Mouse (Mus musculus) bone marrow, adult 2 months (tissue): ENCODE measurements at regions not wholly inside any gene's neighbourhood (a gene's known extent, or its start where the extent isn't known, plus 50 kb on each side); places are given as distances from the start of the nearest gene placed in this dataset.

Experiments
- H3K27ac ChIP-seq: fragments of 200-500 bp; 2 replicates; pipeline ENCODE4 v1.5.1; 2012; ENCODE audit warnings: low read depth, mild to moderate bottlenecking, control low read depth, inconsistent platforms, low read length; ENCODE audit not compliant: control insufficient read depth, poor library complexity, insufficient read depth
- H3K4me1 ChIP-seq: fragments of 200-500 bp; 2 replicates; pipeline ENCODE4 v1.6.1; 2011; ENCODE audit warnings: low read length; ENCODE audit not compliant: control insufficient read depth, insufficient read depth
- H3K4me3 ChIP-seq: fragments of 200-500 bp; replicated peaks from 2 replicates; pipeline ENCODE3; 2011; ENCODE audit warnings: mild to moderate bottlenecking, low read depth, low read length, control low read depth; ENCODE audit not compliant: control insufficient read depth
- CTCF ChIP-seq: fragments of 200-500 bp; IDR thresholded peaks from 2 replicates; pipeline ENCODE4 v1.5.1; 2011; ENCODE audit warnings: low read length, control low read depth; ENCODE audit not compliant: control insufficient read depth, insufficient read depth
- POLR2A ChIP-seq: fragments of 200-500 bp; IDR thresholded peaks from 2 replicates; pipeline ENCODE4 v1.6.1; 2011; ENCODE audit warnings: low read depth, mild to moderate bottlenecking, control low read depth, low read length, borderline replicate concordance; ENCODE audit not compliant: control insufficient read depth
- WGBS: fragments of 180-500 bp; shearing (Covaris S2); methylation state at CpG from one replicate; pipeline ENCODE4 v1.1.7; 2018; 5-methylcytosine and 5-hydroxymethylcytosine counted together

- 35% methylated on average over 3 of the region's 3 CpGs for WGBS
- Histone ChIP-seq H3K4me1 (no peaks in the 10 kb centered on the region), H3K27ac (no peak overlapping the region), H3K4me3 (no peak overlapping the region)
- TF ChIP-seq CTCF (no peak), POLR2A (no peak)
Measured at GRCm38 (mm10) chr11:110731510-110731909, 236.3 kb upstream of the Kcnj16 start.

DNA sequence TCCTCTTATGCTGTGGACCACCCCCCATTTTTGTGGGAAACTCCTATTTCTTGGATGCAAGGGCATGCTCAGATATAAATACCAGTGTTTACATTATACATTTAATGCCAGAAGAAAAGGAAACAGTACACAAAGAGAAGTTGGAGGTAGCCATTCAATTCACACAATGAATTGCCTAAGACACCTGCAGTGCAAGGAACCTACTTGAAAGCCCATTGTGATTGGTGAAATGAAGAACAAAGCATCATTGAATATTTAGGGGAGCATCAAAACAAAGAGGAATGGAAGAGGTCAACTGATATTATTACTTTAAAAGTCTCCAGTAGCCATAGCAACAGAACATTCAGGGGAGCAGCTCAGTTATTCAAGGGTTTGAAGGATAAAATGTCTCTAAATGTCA is 193.7 kb upstream of the Kcnj16 start:
- Histone ChIP-seq H3K4me1 (no peaks in the 10 kb centered on the region), H3K27ac (no peak overlapping the region), H3K4me3 (no peak overlapping the region)
- TF ChIP-seq POLR2A = no peak
- no peak for TF ChIP-seq CTCF

DNA sequence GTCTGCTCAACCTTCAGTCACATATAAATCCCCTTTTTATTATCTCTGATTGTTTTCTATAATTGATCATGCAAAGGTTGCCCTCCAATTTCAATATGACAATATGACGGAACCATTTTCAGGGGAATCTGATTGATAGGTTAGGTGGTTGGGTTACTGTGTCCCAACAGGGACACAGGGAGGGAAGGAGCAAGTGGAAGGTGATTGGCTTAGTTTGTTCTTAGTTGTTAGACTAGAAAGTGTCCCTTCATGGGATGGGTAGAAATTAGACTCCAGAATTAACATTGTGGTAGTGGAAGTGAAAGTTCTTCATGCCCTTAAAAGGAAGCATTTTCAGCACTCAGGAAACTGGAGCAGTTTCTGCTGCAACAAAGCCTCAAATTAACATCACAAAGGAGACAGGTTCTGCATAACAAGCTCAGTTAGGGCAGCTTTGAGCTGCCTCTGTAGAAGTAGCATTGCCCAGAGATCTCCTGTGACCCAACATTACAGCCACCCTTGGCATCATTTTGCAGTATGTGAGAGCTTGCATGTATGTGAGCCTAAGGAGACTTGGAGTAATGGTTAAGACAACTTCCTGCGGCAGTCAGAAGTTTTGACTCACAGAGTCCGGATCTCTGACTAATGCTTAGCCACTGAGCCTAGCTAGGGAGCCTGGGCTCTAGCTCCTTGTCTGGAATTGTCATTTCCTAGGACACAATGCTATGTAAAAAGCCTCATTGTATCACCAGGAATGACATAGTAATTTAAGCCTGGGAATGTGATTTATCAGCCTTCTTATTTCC is 186.1 kb upstream of the Kcnj16 start:
- H3K4me1 ChIP-seq = no peaks in the 10 kb centered on the region; the same call in 1 of the 2 replicates
- H3K27ac ChIP-seq = no peak overlapping the region
- TF ChIP-seq POLR2A (no peak), CTCF (no peak)
- no peak overlapping the region for H3K4me3 ChIP-seq
- 38% methylated on average over 3 of the region's 3 CpGs for WGBS

DNA sequence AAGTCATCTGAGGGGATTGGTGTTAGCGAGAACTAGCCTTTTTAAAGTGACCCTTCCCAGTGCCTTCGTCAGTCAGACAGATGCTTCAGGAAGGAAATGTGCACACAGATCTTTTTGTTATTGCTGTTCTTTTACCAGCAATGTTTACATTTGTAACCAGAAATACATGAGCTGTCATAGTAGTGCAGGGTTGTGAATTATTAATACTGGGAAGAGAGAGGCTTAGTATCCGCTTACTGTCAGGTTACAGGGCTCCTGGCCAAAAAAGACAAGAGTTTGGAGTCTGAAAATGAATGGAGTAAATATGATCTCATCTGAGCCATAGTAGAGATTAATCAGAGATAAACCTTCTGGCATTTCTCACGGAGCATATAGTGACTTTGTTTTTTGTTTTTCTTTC is 178.3 kb upstream of the Kcnj16 start:
- H3K27ac ChIP-seq = no peak overlapping the region

GRCm38 (mm10) chr11:110799887-110800578 is 167.8 kb upstream of the Kcnj16 start:
- TF ChIP-seq CTCF (no peak), POLR2A (no peak)
- 83% methylated on average over 8 of the region's 8 CpGs for WGBS

More for the DNA sequence above, 178.3 kb upstream of the Kcnj16 start:
- Histone ChIP-seq H3K4me3 (no peak overlapping the region), H3K4me1 (no peaks in the 10 kb centered on the region)
- no peak for TF ChIP-seq POLR2A
- no peak for TF ChIP-seq CTCF
- WGBS = 77% methylated on average over 4 of the region's 4 CpGs

DNA sequence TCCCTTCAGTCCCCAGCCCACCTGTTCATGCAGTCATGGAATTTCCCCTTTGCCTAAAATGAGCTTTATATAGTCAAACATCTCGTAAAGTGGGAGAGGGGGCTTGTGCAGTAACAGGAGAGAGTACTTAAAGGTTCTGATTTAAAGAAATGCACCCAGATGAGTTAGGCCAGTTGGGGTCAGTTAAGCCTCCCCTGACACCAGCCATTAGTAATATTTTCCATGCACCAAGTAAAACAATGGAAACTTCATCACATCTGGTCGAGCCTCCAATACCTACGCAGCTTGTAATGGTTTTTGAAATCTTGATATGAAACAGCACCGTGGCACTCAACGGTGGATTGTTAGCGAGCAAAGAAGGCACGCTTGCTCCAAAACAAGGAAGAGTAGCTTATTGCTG is 165.8 kb upstream of the Kcnj16 start:
- WGBS = 85% methylated on average over 7 of the region's 7 CpGs
- Histone ChIP-seq H3K4me3 (no peak overlapping the region), H3K4me1 (no peaks in the 10 kb centered on the region), H3K27ac (no peak overlapping the region)
- no peak for TF ChIP-seq CTCF

More at GRCm38 (mm10) chr11:110799887-110800578, 167.8 kb upstream of the Kcnj16 start:
- Histone ChIP-seq H3K4me1 (no peaks in the 10 kb centered on the region), H3K4me3 (no peak overlapping the region), H3K27ac (no peak overlapping the region)

DNA sequence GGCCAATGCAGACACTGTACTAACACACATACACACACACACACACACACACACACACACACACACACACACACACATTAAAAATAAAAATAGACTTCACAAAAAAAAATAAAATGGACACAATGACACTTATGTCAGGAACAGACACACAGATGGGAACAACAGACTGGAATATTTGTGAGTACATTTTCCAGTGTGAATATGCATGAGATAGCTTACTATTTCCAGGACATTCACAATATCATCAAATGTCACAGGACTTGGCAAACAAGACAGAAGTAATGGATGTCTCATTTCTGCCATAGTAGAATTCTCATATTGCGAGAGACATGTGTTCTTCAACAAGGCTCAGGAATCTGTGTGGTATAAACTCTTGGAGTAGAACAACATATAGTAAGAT is 163.8 kb upstream of the Kcnj16 start:
- Histone ChIP-seq H3K27ac (no peak overlapping the region), H3K4me3 (no peak overlapping the region), H3K4me1 (no peaks in the 10 kb centered on the region)
- WGBS = 97% methylated on average over 1 of the region's 1 CpGs
- TF ChIP-seq CTCF = no peak

GRCm38 (mm10) chr11:110813137-110813536 is 154.7 kb upstream of the Kcnj16 start:
- H3K4me3 ChIP-seq = no peak overlapping the region
- no peaks in the 10 kb centered on the region for H3K4me1 ChIP-seq
- H3K27ac ChIP-seq = no peak overlapping the region
- WGBS = 82% methylated on average over 6 of the region's 6 CpGs
- no peak for TF ChIP-seq POLR2A
- TF ChIP-seq CTCF = no peak

GRCm38 (mm10) chr11:110814732-110815131 is 153.1 kb upstream of the Kcnj16 start:
- Histone ChIP-seq H3K4me3 (no peak overlapping the region), H3K4me1 (no peaks in the 10 kb centered on the region), H3K27ac (no peak overlapping the region)
- WGBS = 86% methylated on average over 9 of the region's 9 CpGs
- TF ChIP-seq CTCF = no peak
- TF ChIP-seq POLR2A = no peak
